Mouse (Mus musculus) CH12.LX (cell line): ENCODE results near the gene Btbd2. TPM values are rescaled to one million over a fixed set of nuclear protein-coding genes. Genes with fewer than 3 reads are reported as not detected.

ENCODE experiments used
- DNase-seq: peaks from one replicate; pipeline ENCODE4 v3.0.0-alpha.2; 2013; ENCODE audit errors: extremely low read depth
- H3K27ac ChIP-seq: 2 replicates; pipeline ENCODE4 v1.5.1; 2012; ENCODE audit warnings: low read depth, mild to moderate bottlenecking, control low read depth, moderate library complexity; ENCODE audit not compliant: insufficient read depth
- H3K27me3 ChIP-seq: replicated peaks from 2 replicates; pipeline ENCODE3; 2012; ENCODE audit warnings: inconsistent platforms
- H3K36me3 ChIP-seq, 2 experiments: replicated peaks in 1 of 2; 2 replicates each; pipeline versions ENCODE3 to v1.6.1; 2012; ENCODE audit warnings: inconsistent platforms in 1 of 2, low read length in 1 of 2, mild to moderate bottlenecking in 1 of 2, mixed read lengths in 1 of 2, moderate library complexity in 1 of 2; ENCODE audit not compliant: control insufficient read depth in 1 of 2, insufficient read depth in 1 of 2
- H3K4me1 ChIP-seq, 2 experiments: 2 replicates each; pipeline ENCODE4 v1.6.1; 2012; ENCODE audit warnings: inconsistent platforms in 1 of 2, moderate library complexity in 1 of 2; ENCODE audit not compliant: insufficient read depth in 2 of 2, control insufficient read depth in 1 of 2
- H3K4me2 ChIP-seq: 2 replicates; pipeline ENCODE4 v1.6.1; 2012; ENCODE audit warnings: low read depth, mild to moderate bottlenecking, control low read depth; ENCODE audit not compliant: poor library complexity, insufficient read depth, severe bottlenecking
- H3K4me3 ChIP-seq, 3 experiments: fragments of 150-350 bp in 1 of 3; sonication (generic) in 1 of 3; replicated peaks in 1 of 3; 2 replicates each; pipeline versions ENCODE3 to v1.5.1; 2011 to 2012; ENCODE audit warnings: low read depth in 2 of 3, low read length in 2 of 3, mild to moderate bottlenecking in 2 of 3, moderate library complexity in 2 of 3, control low read depth in 1 of 3, improper control_type of control experiment in 1 of 3, inconsistent platforms in 1 of 3, mixed read lengths in 1 of 3; ENCODE audit not compliant: poor library complexity in 1 of 3
- H3K79me2 ChIP-seq: replicated peaks from 2 replicates; pipeline ENCODE4 v1.6.1; 2012; ENCODE audit warnings: mild to moderate bottlenecking, moderate library complexity; ENCODE audit not compliant: control insufficient read depth, poor library complexity, insufficient read depth, severe bottlenecking; ENCODE audit errors: extremely low read depth
- H3K9ac ChIP-seq: 2 replicates; pipeline ENCODE4 v1.6.1; 2012; ENCODE audit warnings: low read depth, mild to moderate bottlenecking, control low read depth, moderate library complexity; ENCODE audit not compliant: insufficient read depth
- H3K9me3 ChIP-seq: replicated peaks from 2 replicates; pipeline ENCODE3; 2012; ENCODE audit warnings: low read length, inconsistent platforms, mixed read lengths
- CHD2 ChIP-seq: IDR thresholded peaks from 2 replicates; pipeline ENCODE4 v1.6.1; 2011; ENCODE audit warnings: low read length, improper control_type of control experiment
- E2F4 ChIP-seq: IDR thresholded peaks from 2 replicates; pipeline ENCODE4 v1.6.1; 2011; ENCODE audit warnings: low read depth, low read length, improper control_type of control experiment; ENCODE audit not compliant: insufficient replicate concordance
- EP300 ChIP-seq: IDR thresholded peaks from 2 replicates; pipeline ENCODE4 v1.6.1; 2011; ENCODE audit warnings: low read length, improper control_type of control experiment
- ETS1 ChIP-seq: conservative IDR thresholded peaks from 2 replicates; pipeline ENCODE4 v1.6.1; 2012; ENCODE audit warnings: low read depth, mild to moderate bottlenecking, inconsistent platforms, low read length, improper control_type of control experiment, moderate library complexity
- JUND ChIP-seq: conservative IDR thresholded peaks from 2 replicates; pipeline ENCODE4 v1.6.1; 2011; ENCODE audit warnings: low read depth, low read length, improper control_type of control experiment
- MAFK ChIP-seq: IDR thresholded peaks from 2 replicates; pipeline ENCODE4 v1.6.1; 2011; ENCODE audit warnings: low read length, improper control_type of control experiment; ENCODE audit not compliant: insufficient replicate concordance
- MAZ ChIP-seq: IDR thresholded peaks from 2 replicates; pipeline ENCODE4 v1.6.1; 2012; ENCODE audit warnings: low read depth, mild to moderate bottlenecking, inconsistent platforms, low read length, improper control_type of control experiment, moderate library complexity
- MEF2A ChIP-seq: IDR thresholded peaks from 2 replicates; pipeline ENCODE4 v1.6.1; 2014; ENCODE audit warnings: low read depth, mild to moderate bottlenecking, inconsistent platforms, low read length, improper control_type of control experiment, borderline replicate concordance
- NELFE ChIP-seq: IDR thresholded peaks from 2 replicates; pipeline ENCODE4 v1.6.1; 2011; ENCODE audit warnings: low read depth, low read length, improper control_type of control experiment
- NRF1 ChIP-seq: IDR thresholded peaks from 2 replicates; pipeline ENCODE4 v1.6.1; 2014; ENCODE audit warnings: low read depth, mild to moderate bottlenecking, inconsistent platforms, low read length, improper control_type of control experiment, moderate library complexity
- RAD21 ChIP-seq: IDR thresholded peaks from 2 replicates; pipeline ENCODE4 v1.6.1; 2011; ENCODE audit warnings: low read depth, mild to moderate bottlenecking, low read length, improper control_type of control experiment, moderate library complexity
- RCOR1 ChIP-seq: conservative IDR thresholded peaks from 2 replicates; pipeline ENCODE4 v1.6.1; 2012; ENCODE audit warnings: low read depth, mild to moderate bottlenecking, inconsistent platforms, low read length, improper control_type of control experiment
- TBP ChIP-seq: conservative IDR thresholded peaks from 2 replicates; pipeline ENCODE4 v1.6.1; 2011; ENCODE audit warnings: low read depth, low read length, improper control_type of control experiment
- USF2 ChIP-seq: conservative IDR thresholded peaks from 2 replicates; pipeline ENCODE4 v1.6.1; 2011; ENCODE audit warnings: low read depth, low read length, improper control_type of control experiment
- ZMIZ1 ChIP-seq: IDR thresholded peaks from 2 replicates; pipeline ENCODE4 v1.6.1; 2012; ENCODE audit warnings: low read depth, mild to moderate bottlenecking, inconsistent platforms, low read length, improper control_type of control experiment
- ZNF384 ChIP-seq: IDR thresholded peaks from 2 replicates; pipeline ENCODE4 v1.6.1; 2012; ENCODE audit warnings: low read depth, low read length, improper control_type of control experiment, inconsistent platforms
- dilution Hi-C: fragments of 300-500 bp; cut with MboI; formaldehyde crosslinking; loops from 2 replicates; pipeline ENCODE4 v1.14.3; 2020; ENCODE audit warnings: low sequenced_read_pairs; ENCODE audit not compliant: extremely low pct_unique_long_range_greater_than_20kb, extremely low pct_ligation_motif_present
- in situ Hi-C: fragments of 300-500 bp; cut with MboI; formaldehyde crosslinking; loops from 3 replicates; pipeline ENCODE4 v1.14.3; 2019; ENCODE audit warnings: low sequenced_read_pairs, low pct_ligation_motif_present, low pct_unique_long_range_greater_than_20kb, mixed read lengths
- polyA plus RNA-seq: library from polyadenylated mRNA; unstranded; fragments of >175 nt; gene quantifications from 2 replicates; pipeline ENCODE4 v1.2.1, GENCODE M21; 2012; ENCODE audit warnings: low read depth; ENCODE audit not compliant: insufficient read length
- total RNA-seq, 2 experiments: library from RNA; depleted of rRNA; stranded (reverse); fragments of 300-350 nt in 1 of 2; fragments of >200 nt in 1 of 2; gene quantifications; 2 replicates each; pipeline ENCODE4 v1.2.3; 2012 to 2014

Gene Btbd2
- total and polyA plus RNA-seq, 3 experiments, result 11.1 to 26.2 (median 19.4) TPM

GRCm38 (mm10) chr10:80609269-80609924 is 47.5 kb downstream of the Btbd2 start:
- Histone ChIP-seq H3K36me3 (peaks cover 65 to 90% of the 10 kb centered on the region in 2 experiments), H3K79me2 (peaks cover 22% of the 10 kb centered on the region), H3K9me3 (no peaks in the 10 kb centered on the region), H3K4me3 (no peak overlapping the region)
- dilution Hi-C loops, result no loop called here
- no peak for DNase-seq
- TF ChIP-seq MAZ, result no peak
- TF ChIP-seq NELFE, result no peak
- no peak for TF ChIP-seq JUND
- no peak for TF ChIP-seq RAD21
- no peak for TF ChIP-seq NRF1
- no peak for TF ChIP-seq USF2
- no peak for TF ChIP-seq MEF2A
- TF ChIP-seq RCOR1, result no peak
- TF ChIP-seq ETS1, result no peak
- TF ChIP-seq CHD2, result no peak
- TF ChIP-seq, all 38 proteins: peak for 0
- no peak overlapping the region for H3K27ac ChIP-seq
- peaks cover 22 to 67% of the 10 kb centered on the region in 2 experiments for H3K4me1 ChIP-seq
- no peak overlapping the region for H3K4me2 ChIP-seq
- H3K27me3 ChIP-seq, result no peaks in the 10 kb centered on the region
- in situ Hi-C loops, result no loop called here
- H3K9ac ChIP-seq, result no peak overlapping the region

- in situ Hi-C loops (no loop called here), dilution Hi-C loops (no loop called here)
- no peak for DNase-seq
- Histone ChIP-seq H3K4me3 (no peak overlapping the region), H3K4me2 (no peak overlapping the region), H3K79me2 (peaks cover 32% of the 10 kb centered on the region), H3K36me3 (peaks cover 57 to 84% of the 10 kb centered on the region in 2 experiments), H3K9ac (no peak overlapping the region), H3K4me1 (peaks cover 30 to 67% of the 10 kb centered on the region in 2 experiments), H3K27ac (no peak overlapping the region), H3K27me3 (no peaks in the 10 kb centered on the region), H3K9me3 (no peaks in the 10 kb centered on the region)
- no peak for TF ChIP-seq TBP
- no peak for TF ChIP-seq EP300
- TF ChIP-seq ZMIZ1, result no peak
- no peak for TF ChIP-seq E2F4
- no peak for TF ChIP-seq MAFK
- TF ChIP-seq MAZ, result no peak
- TF ChIP-seq ZNF384, result no peak
Measured at GRCm38 (mm10) chr10:80608435-80608834, 48.4 kb downstream of the Btbd2 start.
